Mouse (Mus musculus) brown adipose tissue, adult 24 weeks (tissue): Measurements from ENCODE around the gene Eif2s2. TPM values are rescaled to one million over a fixed set of nuclear protein-coding genes. Genes with fewer than 3 reads are reported as not detected.
"Not testable (repeated sequence)": the region's sequence is repeated elsewhere in the genome, so short reads cannot be mapped to it uniquely, and the experiment has no call there.

ENCODE experiments used
- H3K27ac ChIP-seq: fragments of 200-500 bp; replicated peaks from 2 replicates; pipeline ENCODE4 v1.5.1; 2012; ENCODE audit warnings: low read depth, mild to moderate bottlenecking, low read length
- H3K4me1 ChIP-seq: fragments of 200-500 bp; 2 replicates; pipeline ENCODE4 v1.6.1; 2012; ENCODE audit warnings: low read length, mixed read lengths; ENCODE audit not compliant: control insufficient read depth, insufficient read depth, insufficient read length
- H3K4me3 ChIP-seq: fragments of 200-500 bp; 2 replicates; pipeline ENCODE4 v1.5.1; 2012; ENCODE audit warnings: low read depth, mild to moderate bottlenecking, low read length, moderate library complexity; ENCODE audit not compliant: insufficient read depth
- polyA plus RNA-seq: library from polyadenylated mRNA; stranded (reverse); fragments of >200 nt; gene quantifications from 2 replicates; pipeline ENCODE4 v1.2.4, GENCODE M21; 2012; ENCODE audit not compliant: missing spikeins, insufficient read depth, insufficient read length

Gene Eif2s2
- polyA plus RNA-seq, 1 experiment, result 65.4 TPM

- H3K4me3 ChIP-seq, result no peak overlapping the region
Measured at GRCm38 (mm10) chr2:154909789-154910188, 17.1 kb upstream of the Eif2s2 start.

GRCm38 (mm10) chr2:154908223-154908622, 15.5 kb upstream of the Eif2s2 start:
- not testable (repeated sequence) for H3K27ac ChIP-seq, H3K4me3 ChIP-seq, H3K4me1 ChIP-seq

More at GRCm38 (mm10) chr2:154909789-154910188, 17.1 kb upstream of the Eif2s2 start:
- H3K27ac ChIP-seq, result no peak overlapping the region
- H3K4me1 ChIP-seq, result no peaks in the 10 kb centered on the region

GRCm38 (mm10) chr2:154905796-154906195, 13.1 kb upstream of the Eif2s2 start:
- Histone ChIP-seq H3K27ac (no peak overlapping the region), H3K4me1 (no peaks in the 10 kb centered on the region)

GRCm38 (mm10) chr2:154902111-154902510, 9.4 kb upstream of the Eif2s2 start:
- Histone ChIP-seq H3K27ac (no peak overlapping the region), H3K4me3 (no peak overlapping the region), H3K4me1 (no peaks in the 10 kb centered on the region)

More at GRCm38 (mm10) chr2:154905796-154906195, 13.1 kb upstream of the Eif2s2 start:
- no peak overlapping the region for H3K4me3 ChIP-seq

GRCm38 (mm10) chr2:154899412-154899811, 6.7 kb upstream of the Eif2s2 start:
- not testable (repeated sequence) for H3K4me1 ChIP-seq, H3K4me3 ChIP-seq, H3K27ac ChIP-seq

GRCm38 (mm10) chr2:154899004-154899403, 6.3 kb upstream of the Eif2s2 start:
- not testable (repeated sequence) for H3K4me1 ChIP-seq, H3K4me3 ChIP-seq, H3K27ac ChIP-seq

- no peak overlapping the region for H3K4me3 ChIP-seq
- peaks cover 2% of the 10 kb centered on the region; the same call in 1 of the 2 replicates for H3K4me1 ChIP-seq
- H3K27ac ChIP-seq, result no peak overlapping the region
Measured at GRCm38 (mm10) chr2:154893548-154893947, 813 bp upstream of the Eif2s2 start.

GRCm38 (mm10) chr2:154893045-154893385, 280 bp upstream of the Eif2s2 start:
- H3K4me1 ChIP-seq, result peaks cover 2% of the 10 kb centered on the region; the same call in 1 of the 2 replicates
- H3K4me3 ChIP-seq, result peak overlapping the region; percentile 65
- no peak overlapping the region for H3K27ac ChIP-seq

GRCm38 (mm10) chr2:154891585-154891984, 1.1 kb downstream of the Eif2s2 start:
- peak overlapping the region; percentile 93 for H3K4me3 ChIP-seq
- H3K27ac ChIP-seq, result peak overlapping the region; percentile 85; the same call in 1 of the 2 replicates
- peaks cover 2% of the 10 kb centered on the region; the same call in 1 of the 2 replicates for H3K4me1 ChIP-seq

- H3K4me3 ChIP-seq, result no peak overlapping the region
- no peaks in the 10 kb centered on the region for H3K4me1 ChIP-seq
- H3K27ac ChIP-seq, result no peak overlapping the region
Measured at GRCm38 (mm10) chr2:154876621-154877020, 16.1 kb downstream of the Eif2s2 start.

- no peak overlapping the region for H3K27ac ChIP-seq
- no peaks in the 10 kb centered on the region for H3K4me1 ChIP-seq
- no peak overlapping the region for H3K4me3 ChIP-seq
Measured at GRCm38 (mm10) chr2:154869954-154870641, 22.6 kb downstream of the Eif2s2 start.

GRCm38 (mm10) chr2:154868106-154868505, 24.6 kb downstream of the Eif2s2 start:
- no peak overlapping the region for H3K4me3 ChIP-seq
- no peak overlapping the region for H3K27ac ChIP-seq
- H3K4me1 ChIP-seq, result no peaks in the 10 kb centered on the region

GRCm38 (mm10) chr2:154865696-154866095, 27.0 kb downstream of the Eif2s2 start:
- Histone ChIP-seq H3K4me1 (no peaks in the 10 kb centered on the region), H3K27ac (no peak overlapping the region), H3K4me3 (no peak overlapping the region)

- no peak overlapping the region for H3K4me3 ChIP-seq
- no peaks in the 10 kb centered on the region for H3K4me1 ChIP-seq
- H3K27ac ChIP-seq, result no peak overlapping the region
Measured at GRCm38 (mm10) chr2:154863672-154864071, 29.1 kb downstream of the Eif2s2 start.

GRCm38 (mm10) chr2:154855383-154855782, 37.4 kb downstream of the Eif2s2 start:
- Histone ChIP-seq H3K4me3 (no peak overlapping the region), H3K4me1 (no peaks in the 10 kb centered on the region), H3K27ac (no peak overlapping the region)

- Histone ChIP-seq H3K4me1 (no peaks in the 10 kb centered on the region; the same call in 1 of the 2 replicates), H3K4me3 (no peak overlapping the region), H3K27ac (no peak overlapping the region)
Measured at GRCm38 (mm10) chr2:154848086-154848485, 44.6 kb downstream of the Eif2s2 start.
